Mouse (Mus musculus): Measurements from ENCODE around the gene Rfc4.

GRCm38 (mm10) chr16:23117173-23117572 is 10.4 kb downstream of the Rfc4 start:
- TF ChIP-seq HCFC1 (IDR thresholded peaks at IDR 0.05; ENCODE audit: borderline replicate concordance, insufficient read depth, low read length): no peak
- TF ChIP-seq ZC3H11A (IDR thresholded peaks at IDR 0.05; ENCODE audit: borderline replicate concordance, low read depth, low read length): no peak
- TF ChIP-seq CHD2 (IDR thresholded peaks at IDR 0.05; ENCODE audit: low read depth, low read length): no peak
- TF ChIP-seq MAFK (IDR thresholded peaks at IDR 0.05; ENCODE audit: insufficient read depth, low read depth, low read length): no peak
